Mouse (Mus musculus) liver, embryonic 11.5 days (tissue): ENCODE results near the gene Mapk13. TPM values are rescaled to one million over a fixed set of nuclear protein-coding genes. Genes with fewer than 3 reads are reported as not detected.
A peak's percentile ranks its signal among the peaks of the same experiment; 100 is the strongest.

ENCODE experiments used
- ATAC-seq: fragments of 200-750 bp; cut with Nextera tagmentation; replicated peaks from 2 replicates; pipeline ENCODE4 v1.8.0; 2017; ENCODE audit warnings: moderate number of reproducible peaks, mild to moderate bottlenecking, moderate TSS enrichment, moderate library complexity; ENCODE audit not compliant: low FRiP score
- DNase-seq: peaks from one replicate; pipeline ENCODE4 v3.0.0-alpha.2; 2017; ENCODE audit warnings: low spot score
- H3K27ac ChIP-seq: fragments of 300-500 bp; sonication (generic); 2 replicates; pipeline ENCODE4 v1.5.1; 2014; ENCODE audit warnings: mild to moderate bottlenecking, low read depth, low read length, control low read depth
- H3K27me3 ChIP-seq: fragments of 300-500 bp; sonication (generic); replicated peaks from 2 replicates; pipeline ENCODE4 v1.6.1; 2014; ENCODE audit warnings: low read length, mixed read lengths; ENCODE audit not compliant: control insufficient read depth, insufficient read depth
- H3K36me3 ChIP-seq: fragments of 300-500 bp; sonication (generic); 2 replicates; pipeline ENCODE4 v1.6.1; 2014; ENCODE audit warnings: mild to moderate bottlenecking, low read length, moderate library complexity, mixed read lengths; ENCODE audit not compliant: control insufficient read depth, insufficient read depth
- H3K4me1 ChIP-seq: fragments of 300-500 bp; sonication (generic); replicated peaks from 2 replicates; pipeline ENCODE4 v1.6.1; 2014; ENCODE audit warnings: low read length, mixed read lengths; ENCODE audit not compliant: control insufficient read depth, insufficient read depth
- H3K4me2 ChIP-seq: fragments of 300-500 bp; sonication (generic); 2 replicates; pipeline ENCODE4 v1.6.1; 2014; ENCODE audit warnings: mild to moderate bottlenecking, control low read depth, moderate library complexity
- H3K4me3 ChIP-seq: fragments of 300-500 bp; sonication (generic); 2 replicates; pipeline ENCODE4 v1.5.1; 2014; ENCODE audit warnings: low read depth, low read length, control low read depth
- H3K9ac ChIP-seq: fragments of 300-500 bp; sonication (generic); 2 replicates; pipeline ENCODE4 v1.6.1; 2014; ENCODE audit warnings: low read depth, low read length, control low read depth
- H3K9me3 ChIP-seq: fragments of 300-500 bp; sonication (generic); 2 replicates; pipeline ENCODE4 v1.6.1; 2016; ENCODE audit warnings: low read length, inconsistent platforms, mixed read lengths; ENCODE audit not compliant: control insufficient read depth
- WGBS: fragments of 180-500 bp; shearing (Covaris S2); extraction: QIAGEN DNeasy Blood & Tissue Kit; methylation state at CpG from one replicate; pipeline ENCODE4 v1.1.7; 2014; 5-methylcytosine and 5-hydroxymethylcytosine counted together
- polyA plus RNA-seq: library from polyadenylated mRNA; unstranded; fragments of >200 nt; fragmentation: Nextera tagmentation; extraction: Ambion mirVana; gene quantifications from 2 replicates; pipeline ENCODE4 v1.2.1, GENCODE M21; 2014

Gene Mapk13
- polyA plus RNA-seq, 1 experiment from 2014 or later: 5.0 TPM

- Histone ChIP-seq H3K4me3 (no peak overlapping the region), H3K4me1 (peaks cover 3% of the 10 kb centered on the region; the same call in 1 of the 2 replicates), H3K4me2 (no peak overlapping the region), H3K27ac (no peak overlapping the region), H3K27me3 (no peaks in the 10 kb centered on the region), H3K36me3 (peaks cover 57% of the 10 kb centered on the region), H3K9me3 (no peaks in the 10 kb centered on the region), H3K9ac (no peak overlapping the region)
- ATAC-seq (no peak), DNase-seq (no peak)
- WGBS: 93% methylated on average over 9 of the region's 9 CpGs
Observed at GRCm38 (mm10) chr17:28743916-28744315, 25.2 kb upstream of the Mapk13 start.

- no peak for ATAC-seq
- Histone ChIP-seq H3K36me3 (peaks cover 54% of the 10 kb centered on the region), H3K27ac (no peak overlapping the region), H3K4me1 (no peaks in the 10 kb centered on the region), H3K4me3 (no peak overlapping the region), H3K9ac (no peak overlapping the region), H3K9me3 (no peaks in the 10 kb centered on the region), H3K27me3 (no peaks in the 10 kb centered on the region), H3K4me2 (no peak overlapping the region)
- DNase-seq: no peak
- 88% methylated on average over 6 of the region's 6 CpGs for WGBS
Observed at GRCm38 (mm10) chr17:28745773-28746172, 23.3 kb upstream of the Mapk13 start.

- no peak for DNase-seq
- Histone ChIP-seq H3K27me3 (no peaks in the 10 kb centered on the region), H3K4me2 (no peak overlapping the region), H3K9me3 (no peaks in the 10 kb centered on the region), H3K4me1 (no peaks in the 10 kb centered on the region), H3K4me3 (no peak overlapping the region), H3K36me3 (peaks cover 39% of the 10 kb centered on the region), H3K27ac (no peak overlapping the region), H3K9ac (no peak overlapping the region)
- 85% methylated on average over 4 of the region's 4 CpGs for WGBS
- no peak for ATAC-seq
Observed at GRCm38 (mm10) chr17:28748001-28748400, 21.1 kb upstream of the Mapk13 start.

- ATAC-seq (no peak), DNase-seq (no peak)
- H3K4me2 ChIP-seq: no peak overlapping the region
- H3K4me3 ChIP-seq: no peak overlapping the region
- H3K27ac ChIP-seq: no peak overlapping the region
- 58% methylated on average over 6 of the region's 6 CpGs for WGBS
- peaks cover 18% of the 10 kb centered on the region for H3K36me3 ChIP-seq
- H3K9ac ChIP-seq: no peak overlapping the region
- H3K9me3 ChIP-seq: no peaks in the 10 kb centered on the region
- no peaks in the 10 kb centered on the region for H3K4me1 ChIP-seq
- no peaks in the 10 kb centered on the region for H3K27me3 ChIP-seq
Observed at GRCm38 (mm10) chr17:28750580-28750979, 18.5 kb upstream of the Mapk13 start.

GRCm38 (mm10) chr17:28756447-28756846 lies 12.7 kb upstream of the Mapk13 start:
- no peak for DNase-seq
- Histone ChIP-seq H3K9ac (no peak overlapping the region), H3K9me3 (no peaks in the 10 kb centered on the region), H3K4me3 (no peak overlapping the region), H3K27me3 (no peaks in the 10 kb centered on the region; the same call in 1 of the 2 replicates), H3K27ac (no peak overlapping the region), H3K36me3 (no peaks in the 10 kb centered on the region), H3K4me1 (no peaks in the 10 kb centered on the region), H3K4me2 (no peak overlapping the region)
- 52% methylated on average over 5 of the region's 5 CpGs for WGBS
- ATAC-seq: no peak

- no peak for ATAC-seq
- WGBS: 81% methylated on average over 2 of the region's 2 CpGs
Observed at GRCm38 (mm10) chr17:28757470-28757869, 11.6 kb upstream of the Mapk13 start.

GRCm38 (mm10) chr17:28760736-28761312 lies 8.3 kb upstream of the Mapk13 start:
- DNase-seq: no peak
- H3K4me2 ChIP-seq: no peak overlapping the region
- no peaks in the 10 kb centered on the region; the same call in 1 of the 2 replicates for H3K27me3 ChIP-seq
- no peak overlapping the region for H3K27ac ChIP-seq
- no peaks in the 10 kb centered on the region for H3K9me3 ChIP-seq
- H3K4me1 ChIP-seq: no peaks in the 10 kb centered on the region
- ATAC-seq: no peak
- no peaks in the 10 kb centered on the region for H3K36me3 ChIP-seq
- WGBS: 62% methylated on average over 8 of the region's 8 CpGs
- H3K4me3 ChIP-seq: no peak overlapping the region
- no peak overlapping the region for H3K9ac ChIP-seq

More at GRCm38 (mm10) chr17:28757470-28757869, 11.6 kb upstream of the Mapk13 start:
- H3K9me3 ChIP-seq: no peaks in the 10 kb centered on the region
- no peaks in the 10 kb centered on the region; the same call in 1 of the 2 replicates for H3K27me3 ChIP-seq
- no peaks in the 10 kb centered on the region for H3K4me1 ChIP-seq
- no peak overlapping the region for H3K4me3 ChIP-seq
- no peak overlapping the region for H3K9ac ChIP-seq
- no peaks in the 10 kb centered on the region for H3K36me3 ChIP-seq
- H3K27ac ChIP-seq: no peak overlapping the region
- no peak for DNase-seq
- H3K4me2 ChIP-seq: no peak overlapping the region

- no peak overlapping the region for H3K27ac ChIP-seq
- H3K9me3 ChIP-seq: no peaks in the 10 kb centered on the region
- no peaks in the 10 kb centered on the region for H3K36me3 ChIP-seq
- peak; percentile 70 for DNase-seq
- ATAC-seq: 0 out of 2 replicates have a peak, but pooled peaks have one; percentile 15
- H3K4me1 ChIP-seq: no peaks in the 10 kb centered on the region
- H3K4me2 ChIP-seq: no peak overlapping the region
- 12% methylated on average over 3 of the region's 3 CpGs for WGBS
- peaks cover 3% of the 10 kb centered on the region for H3K27me3 ChIP-seq
- H3K4me3 ChIP-seq: no peak overlapping the region
- H3K9ac ChIP-seq: no peak overlapping the region
Observed at GRCm38 (mm10) chr17:28761871-28762270, 7.2 kb upstream of the Mapk13 start.

- peaks cover 7% of the 10 kb centered on the region; the same call in 1 of the 2 replicates for H3K4me1 ChIP-seq
- WGBS: 36% methylated on average over 3 of the region's 3 CpGs
- no peak overlapping the region for H3K4me2 ChIP-seq
- no peaks in the 10 kb centered on the region for H3K9me3 ChIP-seq
- no peaks in the 10 kb centered on the region for H3K36me3 ChIP-seq
- no peak for DNase-seq
- H3K4me3 ChIP-seq: no peak overlapping the region
- no peak for ATAC-seq
- no peak overlapping the region for H3K9ac ChIP-seq
- peaks cover 41% of the 10 kb centered on the region for H3K27me3 ChIP-seq
- H3K27ac ChIP-seq: no peak overlapping the region
Observed at GRCm38 (mm10) chr17:28766203-28766602, 2.9 kb upstream of the Mapk13 start.
